Mouse (Mus musculus): ENCODE data around the gene Vps26c.

DNA sequence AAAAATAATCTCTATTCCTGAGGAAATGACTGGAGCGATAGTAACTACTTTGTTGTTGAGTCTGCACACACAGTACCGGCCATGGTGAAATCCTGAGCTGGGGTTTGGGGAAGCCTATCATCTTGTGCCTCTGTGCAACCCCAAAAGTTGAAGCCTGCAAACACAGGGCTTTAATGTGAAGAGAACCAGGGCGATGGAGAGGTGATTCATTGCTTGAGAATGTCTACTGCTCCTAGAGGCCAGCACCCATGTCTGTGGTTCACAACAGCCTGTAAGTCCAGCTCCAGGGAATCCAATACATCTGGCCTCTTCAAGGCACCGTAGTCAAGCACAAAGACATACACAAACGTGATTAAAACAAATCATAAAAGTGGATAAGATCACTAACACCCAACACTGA, 39.3 kb downstream of the Vps26c start:
- TF ChIP-seq CTCF (IDR thresholded peaks at IDR 0.05; ENCODE audit: insufficient read depth, low read length) (no peak), POLR2A (IDR thresholded peaks at IDR 0.05; ENCODE audit: borderline replicate concordance, extremely low read depth, low read depth, low read length) (no peak)
